9 mouse cellular contexts compared by ENCODE assay signal in genomic region chr17:29548994-29549393, GRCm38 (mm10). TPM values are rescaled to one million over a fixed set of nuclear protein-coding genes. Genes with fewer than 3 reads are reported as not detected.
A peak's percentile ranks its signal among the peaks of the same experiment; 100 is the strongest.
DNase-seq lines count a peak whose midpoint lies in the region; ATAC-seq and TF ChIP-seq lines count a peak whose summit lies in the region.
"Had no signal": no experiment of that assay in that cellular context is flagged by ENCODE, and none has a peak within 500 bp of the region (broad histone marks: within the 10 kb centered on the region; RNA-seq: fewer than 3 reads in every experiment).

No protein-coding gene starts in this region.

- no peaks in the 10 kb centered on the region for H3K9me3 ChIP-seq in lung, embryonic 14.5 days (ENCODE audit: low read depth, low read length)
- no peaks in the 10 kb centered on the region for H3K9me3 ChIP-seq in forebrain, embryonic 13.5 days (replicated peaks)
- H3K9me3 ChIP-seq in liver, embryonic 12.5 days (replicated peaks) = no peaks in the 10 kb centered on the region
- no peaks in the 10 kb centered on the region for H3K9me3 ChIP-seq in stomach, embryonic 14.5 days (ENCODE audit: control insufficient read depth, low read depth, low read length)

- peaks cover 10% of the 10 kb centered on the region for H3K4me1 ChIP-seq in lung, embryonic 14.5 days (ENCODE audit: insufficient read depth)
- peaks cover 20% of the 10 kb centered on the region for H3K4me1 ChIP-seq in forebrain, embryonic 13.5 days
- peaks cover 38% of the 10 kb centered on the region for H3K4me1 ChIP-seq in liver, embryonic 12.5 days
- peaks cover 9% of the 10 kb centered on the region; the same call in 1 of the 2 replicates for H3K4me1 ChIP-seq in stomach, embryonic 14.5 days (ENCODE audit: control insufficient read depth, insufficient read depth, low read length)

- ATAC-seq in lung, embryonic 14.5 days (ENCODE audit: insufficient read depth) = no peak
- peak; percentile 19; the same call in 1 of the 2 replicates for ATAC-seq in forebrain, embryonic 13.5 days
- ATAC-seq in liver, embryonic 12.5 days = no peak
- no peak for ATAC-seq in stomach, embryonic 14.5 days (ENCODE audit: insufficient number of reproducible peaks, insufficient read depth, low FRiP score, low read depth)

- peak; percentile 16 for DNase-seq in lung, embryonic 14.5 days
- DNase-seq in lung, postnatal 4 days = no peak
- DNase-seq in cerebellum, adult 11 months = no peak
- no peak for DNase-seq in gastrocnemius, postnatal 10 days
- DNase-seq in layer of hippocampus, postnatal 25 days (ENCODE audit: extremely low spot score in 1 of 2, low spot score in 1 of 2) = no peak

- no peak overlapping the region for H3K9ac ChIP-seq in lung, embryonic 14.5 days
- H3K9ac ChIP-seq in forebrain, embryonic 13.5 days = no peak overlapping the region
- 0 out of 2 replicates have a peak overlapping the region, but pooled peaks have one; percentile 91 for H3K9ac ChIP-seq in liver, embryonic 12.5 days
- no peak overlapping the region for H3K9ac ChIP-seq in stomach, embryonic 14.5 days (replicated peaks; ENCODE audit: low read depth, low read length)

- H3K4me2 ChIP-seq in lung, embryonic 14.5 days = peak overlapping the region; percentile 87
- H3K4me2 ChIP-seq in forebrain, embryonic 13.5 days = peak overlapping the region; percentile 98
- peak overlapping the region; percentile 97 for H3K4me2 ChIP-seq in liver, embryonic 12.5 days
- H3K4me2 ChIP-seq in stomach, embryonic 14.5 days (replicated peaks; ENCODE audit: low read depth, low read length) = peak overlapping the region; percentile 91

- H3K27me3 ChIP-seq in lung, embryonic 14.5 days (ENCODE audit: insufficient read depth, low read length) = no peaks in the 10 kb centered on the region
- 0 out of 2 replicates have a peak, but pooled peaks cover 4% of the 10 kb centered on the region for H3K27me3 ChIP-seq in forebrain, embryonic 13.5 days
- no peaks in the 10 kb centered on the region for H3K27me3 ChIP-seq in liver, embryonic 12.5 days (replicated peaks)
- H3K27me3 ChIP-seq in stomach, embryonic 14.5 days (ENCODE audit: control insufficient read depth, insufficient read depth, low read length) = no peaks in the 10 kb centered on the region

- H3K4me3 ChIP-seq in lung, embryonic 14.5 days (ENCODE audit: low read depth, low read length) = peak overlapping the region; percentile 94
- no peak overlapping the region for H3K4me3 ChIP-seq in forebrain, embryonic 13.5 days
- peak overlapping the region; percentile 94 for H3K4me3 ChIP-seq in liver, embryonic 12.5 days
- H3K4me3 ChIP-seq in stomach, embryonic 14.5 days (ENCODE audit: low read depth, low read length) = peak overlapping the region; percentile 97; the same call in 1 of the 2 replicates

- no peaks in the 10 kb centered on the region for H3K36me3 ChIP-seq in lung, embryonic 14.5 days (ENCODE audit: insufficient read depth)
- H3K36me3 ChIP-seq in forebrain, embryonic 13.5 days (ENCODE audit: poor library complexity, severe bottlenecking) = no peaks in the 10 kb centered on the region
- no peaks in the 10 kb centered on the region for H3K36me3 ChIP-seq in liver, embryonic 12.5 days
- no peaks in the 10 kb centered on the region for H3K36me3 ChIP-seq in stomach, embryonic 14.5 days (ENCODE audit: control insufficient read depth, insufficient read depth, low read length)

- whole genome bisulfite sequencing in lung, embryonic 14.5 days = 42% methylated on average over 8 of the region's 8 CpGs
- 54% methylated on average over 8 of the region's 8 CpGs for WGBS in forebrain, embryonic 13.5 days
- 31% methylated on average over 8 of the region's 8 CpGs for WGBS in liver, embryonic 12.5 days (ENCODE audit: insufficient replicate concordance)
- WGBS in stomach, embryonic 14.5 days = 52% methylated on average over 8 of the region's 8 CpGs

- H3K27ac ChIP-seq in lung, embryonic 14.5 days (ENCODE audit: low read depth) = no peak overlapping the region
- no peak overlapping the region for H3K27ac ChIP-seq in forebrain, embryonic 13.5 days
- 0 out of 2 replicates have a peak overlapping the region, but pooled peaks have one; percentile 65 for H3K27ac ChIP-seq in liver, embryonic 12.5 days
- no peak overlapping the region for H3K27ac ChIP-seq in stomach, embryonic 14.5 days (ENCODE audit: low read length)

- TF ChIP-seq CTCF in lung, embryonic 14.5 days (IDR thresholded peaks at IDR 0.05; ENCODE audit: low read depth) = peak; percentile 7; the same call in 1 of the 2 replicates

RNA-seq across cellular contexts. Expression of gene Gm17657, which starts 0.4 kb away (rescaled TPM):
- not detected in 2 replicates for polyA plus RNA-seq in lung, embryonic 14.5 days (2014; fragmentation: Nextera tagmentation; extraction: Ambion mirVana)
- polyA plus RNA-seq in forebrain, embryonic 13.5 days (2015; fragmentation: Nextera tagmentation; extraction: Ambion mirVana) = not detected in 2 replicates
- polyA plus RNA-seq in liver, embryonic 12.5 days (2016; fragmentation: Nextera tagmentation; extraction: Ambion mirVana) = not detected in 2 replicates
- not detected in 2 replicates for polyA plus RNA-seq in stomach, embryonic 14.5 days (2014; fragmentation: Nextera tagmentation; extraction: Ambion mirVana)
- not detected for total RNA-seq in gastrocnemius, postnatal 10 days (2021)
- not detected for total RNA-seq in layer of hippocampus, postnatal 25 days (2021)
- total RNA-seq: left cerebral cortex, adult 18-20 months had no signal

RNA-seq across cellular contexts. Expression of gene Tbc1d22b, which starts 0.6 kb away (rescaled TPM):
- 17.4 TPM in 2 replicates for polyA plus RNA-seq in lung, embryonic 14.5 days (2014; fragmentation: Nextera tagmentation; extraction: Ambion mirVana)
- polyA plus RNA-seq in forebrain, embryonic 13.5 days (2015; fragmentation: Nextera tagmentation; extraction: Ambion mirVana) = 17.7 and 20.1 TPM in 2 replicates
- polyA plus RNA-seq in liver, embryonic 12.5 days (2016; fragmentation: Nextera tagmentation; extraction: Ambion mirVana) = 7.4 and 7.9 TPM in 2 replicates
- 15.2 and 15.6 TPM in 2 replicates for polyA plus RNA-seq in stomach, embryonic 14.5 days (2014; fragmentation: Nextera tagmentation; extraction: Ambion mirVana)
- 1 to 10 TPM; 9.3 to 9.8 TPM for total RNA-seq in gastrocnemius, postnatal 10 days (2021)
- 10 to 100 TPM; 43.4 to 45.7 TPM for total RNA-seq in layer of hippocampus, postnatal 25 days (2021)

RNA-seq across cellular contexts. Expression of gene Tmem217, which starts 3.2 kb away (rescaled TPM):
- polyA plus RNA-seq in lung, embryonic 14.5 days (2014; fragmentation: Nextera tagmentation; extraction: Ambion mirVana) = 0.43 and 0.46 TPM in 2 replicates
- 1.2 and 1.3 TPM in 2 replicates for polyA plus RNA-seq in forebrain, embryonic 13.5 days (2015; fragmentation: Nextera tagmentation; extraction: Ambion mirVana)
- 0.67 and 0.68 TPM in 2 replicates for polyA plus RNA-seq in liver, embryonic 12.5 days (2016; fragmentation: Nextera tagmentation; extraction: Ambion mirVana)
- polyA plus RNA-seq in stomach, embryonic 14.5 days (2014; fragmentation: Nextera tagmentation; extraction: Ambion mirVana) = 0.62 and 0.65 TPM in 2 replicates
- total RNA-seq in gastrocnemius, postnatal 10 days (2021) = not detected
- under 1 TPM in 1 of 2 experiments, not detected in 1; 0.44 TPM for total RNA-seq in layer of hippocampus, postnatal 25 days (2021)
- total RNA-seq: left cerebral cortex, adult 18-20 months had no signal

RNA-seq across cellular contexts. Expression of gene Pim1, which starts 58.4 kb away (rescaled TPM):
- polyA plus RNA-seq in lung, embryonic 14.5 days (2014; fragmentation: Nextera tagmentation; extraction: Ambion mirVana) = 14.1 and 16.0 TPM in 2 replicates
- polyA plus RNA-seq in forebrain, embryonic 13.5 days (2015; fragmentation: Nextera tagmentation; extraction: Ambion mirVana) = 21.0 and 22.0 TPM in 2 replicates
- polyA plus RNA-seq in liver, embryonic 12.5 days (2016; fragmentation: Nextera tagmentation; extraction: Ambion mirVana) = 112 and 114 TPM in 2 replicates
- 10.1 TPM in 2 replicates for polyA plus RNA-seq in stomach, embryonic 14.5 days (2014; fragmentation: Nextera tagmentation; extraction: Ambion mirVana)
- total RNA-seq in gastrocnemius, postnatal 10 days (2021) = 10 to 100 TPM; 15.0 to 23.3 TPM
- 1 to 10 TPM; 2.7 to 3.7 TPM for total RNA-seq in layer of hippocampus, postnatal 25 days (2021)
